Comparison of ENCODE assay signal across 26 mouse cellular contexts in genomic region chr17:32986301-32986700, GRCm38 (mm10). TPM values are rescaled to one million over a fixed set of nuclear protein-coding genes. Genes with fewer than 3 reads are reported as not detected.
"Had no signal": no experiment of that assay in that cellular context is flagged by ENCODE, and none has a peak within 500 bp of the region (broad histone marks: within the 10 kb centered on the region; RNA-seq: fewer than 3 reads in every experiment).

No protein-coding gene starts in this region.

- DNase-seq: cerebellum, adult 9-11 months; cerebellum, postnatal 10 days; cerebellum, postnatal 14 days; cerebellum, postnatal 25 days; cerebellum, postnatal 36 days; embryo, embryonic 11 days; forebrain, postnatal 0 days; gastrocnemius, adult 2 months; gastrocnemius, postnatal 10 days; gastrocnemius, postnatal 14 days; gastrocnemius, postnatal 25 days; gastrocnemius, postnatal 36 days; heart, adult 11 months; heart, adult 18-20 months; heart, adult 2 months had no signal

- H3K9me3 ChIP-seq: embryonic facial prominence, embryonic 12.5 days; embryonic facial prominence, embryonic 13.5 days; embryonic facial prominence, embryonic 15.5 days; forebrain, embryonic 10.5 days; forebrain, embryonic 12.5 days; forebrain, embryonic 13.5 days; heart, embryonic 10.5 days had no signal

- H3K36me3 ChIP-seq: embryonic facial prominence, embryonic 12.5 days; forebrain, embryonic 12.5 days had no signal

- ATAC-seq: forebrain, embryonic 13.5 days; forebrain, embryonic 14.5 days; forebrain, embryonic 16.5 days; forebrain, postnatal 0 days had no signal

- H3K27me3 ChIP-seq: embryonic facial prominence, embryonic 12.5 days; embryonic facial prominence, embryonic 13.5 days; embryonic facial prominence, embryonic 15.5 days; forebrain, embryonic 12.5 days; forebrain, embryonic 13.5 days had no signal

- H3K9ac ChIP-seq: embryonic facial prominence, embryonic 12.5 days; embryonic facial prominence, embryonic 13.5 days; embryonic facial prominence, embryonic 15.5 days; forebrain, embryonic 12.5 days; forebrain, embryonic 13.5 days; forebrain, postnatal 0 days had no signal

- H3K4me3 ChIP-seq: embryonic facial prominence, embryonic 10.5 days; embryonic facial prominence, embryonic 12.5 days; embryonic facial prominence, embryonic 13.5 days; embryonic facial prominence, embryonic 15.5 days; erythroblast, embryonic 14.5 days; forebrain, embryonic 10.5 days; forebrain, embryonic 12.5 days; forebrain, embryonic 13.5 days; gastrocnemius, adult 2 months; heart, adult 2 months; heart, embryonic 10.5 days had no signal

- H3K4me2 ChIP-seq: embryonic facial prominence, embryonic 12.5 days; embryonic facial prominence, embryonic 13.5 days; embryonic facial prominence, embryonic 15.5 days; forebrain, embryonic 12.5 days; forebrain, embryonic 13.5 days had no signal

- H3K4me1 ChIP-seq: embryonic facial prominence, embryonic 10.5 days; embryonic facial prominence, embryonic 12.5 days; embryonic facial prominence, embryonic 13.5 days; embryonic facial prominence, embryonic 15.5 days; forebrain, embryonic 10.5 days; forebrain, embryonic 12.5 days; forebrain, embryonic 13.5 days; heart, embryonic 10.5 days had no signal

- H3K27ac ChIP-seq: embryonic facial prominence, embryonic 10.5 days; embryonic facial prominence, embryonic 12.5 days; embryonic facial prominence, embryonic 13.5 days; embryonic facial prominence, embryonic 15.5 days; forebrain, embryonic 10.5 days; forebrain, embryonic 12.5 days; forebrain, embryonic 13.5 days; gastrocnemius, adult 2 months; heart, adult 2 months; heart, embryonic 10.5 days had no signal

RNA-seq across cellular contexts. Expression of gene Zfp763, which starts 46.9 kb away (rescaled TPM):
- polyA plus RNA-seq: erythroblast, embryonic 14.5 days had no signal
